Mouse (Mus musculus) olfactory bulb, adult 2 months (tissue): ENCODE measurements around the gene Mafg.

Experiments
- CTCF ChIP-seq: fragments of 200-500 bp; IDR thresholded peaks from 2 replicates; pipeline ENCODE4 v1.5.1; 2012; ENCODE audit warnings: low read depth, mild to moderate bottlenecking, low read length, moderate library complexity; ENCODE audit not compliant: insufficient read depth
- POLR2A ChIP-seq: fragments of 200-500 bp; IDR thresholded peaks from 2 replicates; pipeline ENCODE4 v1.6.1; 2012; ENCODE audit warnings: mild to moderate bottlenecking, low read depth, low read length, moderate library complexity; ENCODE audit not compliant: insufficient read depth

DNA sequence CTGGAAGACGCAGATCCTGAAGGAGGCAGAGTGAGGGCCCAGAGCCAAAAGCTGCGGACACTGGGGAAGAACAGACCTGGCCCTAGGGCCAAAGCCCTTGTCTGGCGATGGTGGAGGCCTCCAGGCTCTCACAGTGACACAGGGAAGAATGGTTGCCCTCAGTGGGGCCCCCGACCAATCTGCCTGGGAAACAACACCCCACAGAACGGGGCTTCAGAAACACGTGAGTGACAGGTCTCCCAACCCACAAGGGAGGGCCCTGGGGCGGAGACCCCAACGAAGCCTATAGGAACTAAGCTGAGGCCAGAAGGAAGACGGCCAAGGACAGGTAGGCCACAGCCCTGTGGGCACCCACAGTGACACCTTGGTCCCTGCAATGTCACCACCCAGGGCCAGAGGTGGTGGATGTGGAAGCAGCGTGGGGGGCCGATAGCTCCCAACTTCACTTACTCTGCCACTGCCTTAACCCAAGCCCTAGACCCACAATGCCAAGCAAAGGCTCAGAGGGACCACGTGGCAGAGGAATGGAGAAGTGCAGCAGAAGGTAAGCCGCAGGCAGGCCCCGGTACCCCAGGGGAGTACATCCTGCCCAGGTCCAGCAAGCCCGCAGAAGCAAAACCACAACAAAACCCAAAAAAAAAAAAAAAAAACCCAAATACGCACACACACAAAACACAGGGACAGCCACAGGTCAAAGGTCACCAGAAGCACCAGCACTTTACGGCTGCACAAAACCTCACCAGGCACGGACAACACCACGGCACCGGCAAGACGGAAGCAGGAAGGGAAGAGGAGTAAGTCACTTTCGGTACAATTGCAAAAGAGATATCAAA, 5.7 kb downstream of the Mafg start:
- TF ChIP-seq POLR2A (no peak), CTCF (no peak)
